9 mouse cellular contexts compared by ENCODE assay signal in the genomic region with DNA sequence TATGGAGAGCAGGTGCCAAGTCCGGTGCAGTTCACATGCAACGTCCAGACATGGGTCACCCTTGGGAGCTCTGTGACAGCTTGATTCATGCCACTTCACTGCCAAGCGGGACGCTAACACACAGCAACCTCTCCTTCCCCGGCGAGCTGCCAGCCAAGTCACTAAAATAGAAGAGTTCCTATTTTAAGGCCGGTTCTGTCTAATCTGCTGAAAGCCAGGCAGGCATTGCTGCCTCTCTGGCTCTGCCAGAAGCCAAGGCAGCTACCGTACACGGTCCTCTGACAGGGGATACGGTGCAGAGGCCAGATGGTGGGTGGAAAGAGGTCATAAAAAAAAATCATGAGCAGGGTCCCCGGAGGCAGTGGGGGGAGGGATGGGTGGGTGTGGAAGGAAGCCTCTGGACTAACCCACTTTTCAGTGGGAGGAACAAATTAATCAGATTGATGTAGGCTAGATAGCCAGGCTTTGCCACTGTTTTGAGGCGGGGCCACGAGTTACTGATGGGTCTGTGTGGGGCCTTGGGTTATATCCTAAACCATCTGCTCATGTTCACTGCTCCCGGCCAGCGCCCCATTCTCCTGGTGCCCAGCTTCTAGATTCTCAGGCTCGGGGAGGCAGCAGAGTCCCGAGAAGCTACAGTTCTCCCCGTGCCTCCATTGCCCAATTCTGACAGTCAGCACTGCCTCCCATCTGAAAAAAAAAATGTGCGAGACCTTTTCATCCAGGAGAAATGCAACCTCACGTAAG. TPM values are rescaled to one million over a fixed set of nuclear protein-coding genes. Genes with fewer than 3 reads are reported as not detected.
DNase-seq lines count a peak whose midpoint lies in the region; ATAC-seq and TF ChIP-seq lines count a peak whose summit lies in the region.
"Had no signal": no experiment of that assay in that cellular context is flagged by ENCODE, and none has a peak within 500 bp of the region (broad histone marks: within the 10 kb centered on the region; RNA-seq: fewer than 3 reads in every experiment).

No protein-coding gene starts in this region.

- TF ChIP-seq CTCF in forebrain, postnatal 0 days (IDR thresholded peaks at IDR 0.05; ENCODE audit: low read depth): no peak
- no peak for TF ChIP-seq CTCF in cerebellum, adult 2 months (IDR thresholded peaks at IDR 0.05; ENCODE audit: borderline replicate concordance, insufficient read depth, low read depth, low read length)
- no peak for TF ChIP-seq CTCF in kidney, adult 2 months (conservative IDR thresholded peaks at IDR 0.05; ENCODE audit: insufficient read depth, insufficient read length, low read depth, low read length)
- no peak for TF ChIP-seq CTCF in liver, postnatal 0 days (IDR thresholded peaks at IDR 0.05; ENCODE audit: low read depth)

- no peak overlapping the region for H3K4me3 ChIP-seq in forebrain, postnatal 0 days (ENCODE audit: low read depth, low read length)
- no peak overlapping the region for H3K4me3 ChIP-seq in forebrain, embryonic 11.5 days (ENCODE audit: low read depth, low read length)
- no peak overlapping the region for H3K4me3 ChIP-seq in cerebellum, adult 2 months (replicated peaks; ENCODE audit: insufficient read depth, low read depth, low read length)
- no peak overlapping the region for H3K4me3 ChIP-seq in kidney, adult 2 months (ENCODE audit: insufficient read depth, low read depth, low read length)
- no peak overlapping the region for H3K4me3 ChIP-seq in liver, postnatal 0 days (ENCODE audit: low read depth, low read length)

- DNase-seq in forebrain, postnatal 0 days: peak; percentile 62
- no peak for DNase-seq in forebrain, embryonic 11.5 days (ENCODE audit: low spot score)
- peak; percentile 94 to 99 for DNase-seq in cerebellum, adult 2 months
- DNase-seq in heart, adult 18-20 months: peak; percentile 89 to 92
- DNase-seq in kidney, adult 2 months: peak; percentile 78
- peak; percentile 86 for DNase-seq in left cerebral cortex, postnatal 4 days
- no peak for DNase-seq in T-cell, adult 2 months (ENCODE audit: low spot score)
- DNase-seq in liver, postnatal 0 days: no peak

- no peak for TF ChIP-seq EP300 in liver, postnatal 0 days (IDR thresholded peaks at IDR 0.05; ENCODE audit: low read depth)

- H3K36me3 ChIP-seq in forebrain, postnatal 0 days (ENCODE audit: insufficient read depth): peaks cover 28% of the 10 kb centered on the region
- no peaks in the 10 kb centered on the region for H3K36me3 ChIP-seq in forebrain, embryonic 11.5 days (ENCODE audit: control insufficient read depth, insufficient read depth, low read length)
- no peaks in the 10 kb centered on the region for H3K36me3 ChIP-seq in kidney, adult 2 months (ENCODE audit: control insufficient read depth, insufficient read depth, low read length)
- H3K36me3 ChIP-seq in liver, postnatal 0 days (replicated peaks; ENCODE audit: insufficient read depth, low read length): no peaks in the 10 kb centered on the region

- no peak for TF ChIP-seq POLR2A in cerebellum, adult 2 months (IDR thresholded peaks at IDR 0.05; ENCODE audit: borderline replicate concordance, insufficient read depth, low read length)
- TF ChIP-seq POLR2A in kidney, adult 2 months (IDR thresholded peaks at IDR 0.05; ENCODE audit: low read depth, low read length): no peak

- H3K9ac ChIP-seq in forebrain, postnatal 0 days: no peak overlapping the region
- H3K9ac ChIP-seq in forebrain, embryonic 11.5 days (ENCODE audit: low read length): no peak overlapping the region
- H3K9ac ChIP-seq in liver, postnatal 0 days (replicated peaks): no peak overlapping the region

- 66% methylated on average over 20 of the region's 20 CpGs for WGBS in forebrain, postnatal 0 days
- WGBS in forebrain, embryonic 11.5 days: 87% methylated on average over 20 of the region's 20 CpGs
- WGBS in cerebellum, adult 2 months: 9% methylated on average over 20 of the region's 20 CpGs
- WGBS in kidney, adult 2 months: 53% methylated on average over 20 of the region's 20 CpGs
- WGBS in liver, postnatal 0 days (ENCODE audit: insufficient replicate concordance): 66% methylated on average over 20 of the region's 20 CpGs

- intact Hi-C loops in left cerebral cortex, postnatal 4 days (cut with DNase I): loop anchor here (5.0 kb wide), 1 partner anchor 80 kb away; no protein-coding TSS in a partner anchor

- no peak overlapping the region for H3K4me2 ChIP-seq in forebrain, postnatal 0 days (ENCODE audit: low read depth)
- H3K4me2 ChIP-seq in forebrain, embryonic 11.5 days (ENCODE audit: low read depth, low read length, severe bottlenecking): no peak overlapping the region
- H3K4me2 ChIP-seq in liver, postnatal 0 days (ENCODE audit: low read depth, low read length): no peak overlapping the region

- peak; percentile 53 for ATAC-seq in forebrain, postnatal 0 days
- no peak for ATAC-seq in forebrain, embryonic 11.5 days (replicated peaks; ENCODE audit: low FRiP score)
- ATAC-seq in liver, postnatal 0 days: no peak

- H3K27me3 ChIP-seq in forebrain, postnatal 0 days (ENCODE audit: insufficient read depth, low read length): no peaks in the 10 kb centered on the region
- H3K27me3 ChIP-seq in forebrain, embryonic 11.5 days (ENCODE audit: control insufficient read depth, insufficient read depth, low read length): no peaks in the 10 kb centered on the region
- H3K27me3 ChIP-seq in cerebellum, adult 2 months (ENCODE audit: control insufficient read depth, insufficient read depth, low read length): no peaks in the 10 kb centered on the region
- no peaks in the 10 kb centered on the region for H3K27me3 ChIP-seq in kidney, adult 2 months (replicated peaks; ENCODE audit: control insufficient read depth, insufficient read depth, low read length)
- no peaks in the 10 kb centered on the region for H3K27me3 ChIP-seq in liver, postnatal 0 days (ENCODE audit: insufficient read depth, low read length)

- no peaks in the 10 kb centered on the region for H3K9me3 ChIP-seq in forebrain, postnatal 0 days (ENCODE audit: low read length)
- H3K9me3 ChIP-seq in forebrain, embryonic 11.5 days (ENCODE audit: control insufficient read depth, low read length): no peaks in the 10 kb centered on the region
- no peaks in the 10 kb centered on the region for H3K9me3 ChIP-seq in liver, postnatal 0 days (ENCODE audit: low read length)

- peak overlapping the region; percentile 35; the same call in 1 of the 2 replicates for H3K27ac ChIP-seq in forebrain, postnatal 0 days (ENCODE audit: low read depth, low read length)
- H3K27ac ChIP-seq in forebrain, embryonic 11.5 days (ENCODE audit: low read depth, low read length): no peak overlapping the region
- peak overlapping the region; percentile 27; the same call in 1 of the 2 replicates for H3K27ac ChIP-seq in cerebellum, adult 2 months (ENCODE audit: insufficient read depth, low read length)
- no peak overlapping the region for H3K27ac ChIP-seq in kidney, adult 2 months (ENCODE audit: insufficient read depth, low read depth, low read length)
- no peak overlapping the region for H3K27ac ChIP-seq in liver, postnatal 0 days (ENCODE audit: low read depth)

- no peaks in the 10 kb centered on the region; the same call in 1 of the 2 replicates for H3K4me1 ChIP-seq in forebrain, postnatal 0 days (ENCODE audit: insufficient read depth)
- no peaks in the 10 kb centered on the region for H3K4me1 ChIP-seq in forebrain, embryonic 11.5 days (replicated peaks; ENCODE audit: control insufficient read depth, insufficient read depth, low read length)
- H3K4me1 ChIP-seq in cerebellum, adult 2 months (ENCODE audit: control insufficient read depth, insufficient read depth, low read length): peaks cover 20% of the 10 kb centered on the region
- H3K4me1 ChIP-seq in kidney, adult 2 months (ENCODE audit: control insufficient read depth, insufficient read depth, low read length): no peaks in the 10 kb centered on the region
- no peaks in the 10 kb centered on the region for H3K4me1 ChIP-seq in liver, postnatal 0 days (ENCODE audit: insufficient read depth)

RNA-seq across cellular contexts. Expression of a gene that starts 28.4 kb away (rescaled TPM):
- total RNA-seq in forebrain, postnatal 0 days (2014; rRNA removed): not detected in 2 replicates
- polyA plus RNA-seq in forebrain, postnatal 0 days (2015; fragmentation: Nextera tagmentation; extraction: Ambion mirVana): not detected in 2 replicates
- not detected in 2 replicates for polyA plus RNA-seq in forebrain, embryonic 11.5 days (2014; fragmentation: Nextera tagmentation; extraction: Ambion mirVana)
- not detected in 2 replicates for polyA plus RNA-seq in cerebellum, adult 2 months (2012; rRNA removed)
- not detected for total RNA-seq in heart, adult 18-20 months (2021)
- polyA plus RNA-seq in kidney, adult 2 months (2012; rRNA removed): 0.16 TPM in 2 replicates
- total RNA-seq in left cerebral cortex, postnatal 4 days (2021): not detected
- polyA plus RNA-seq in liver, postnatal 0 days (2015; fragmentation: Nextera tagmentation; extraction: Ambion mirVana): not detected in 2 replicates
- total RNA-seq: liver, adult 2 months had no signal
- polyA plus RNA-seq: liver, adult 2 months had no signal

Comparison
In these comparisons a context has a peak if more than half of its experiments do, and no peak if none do; other contexts are left out.
1. DNase-seq: peak in forebrain, postnatal 0 days (single experiment), cerebellum, adult 2 months (2 of 2), heart, adult 18-20 months (2 of 2), kidney, adult 2 months (single experiment) and left cerebral cortex, postnatal 4 days (single experiment); none in forebrain, embryonic 11.5 days (single experiment), T-cell, adult 2 months (single experiment) and liver, postnatal 0 days (single experiment).
2. H3K27ac ChIP-seq: peak in forebrain, postnatal 0 days (single experiment) and cerebellum, adult 2 months (single experiment); none in forebrain, embryonic 11.5 days (single experiment), kidney, adult 2 months (single experiment) and liver, postnatal 0 days (single experiment).